Mouse (Mus musculus) midbrain, embryonic 14.5 days (tissue): Measurements from ENCODE around the gene Traf3ip3. TPM values are rescaled to one million over a fixed set of nuclear protein-coding genes. Genes with fewer than 3 reads are reported as not detected.

ENCODE experiments used
- ATAC-seq: fragments of 200-750 bp; cut with Nextera tagmentation; 2 replicates; pipeline ENCODE4 v1.8.0; 2017; ENCODE audit warnings: moderate number of reproducible peaks, moderate library complexity; ENCODE audit not compliant: low FRiP score, low TSS enrichment
- DNase-seq: peaks from one replicate; pipeline ENCODE4 v3.0.0-alpha.2; 2015
- H3K27ac ChIP-seq: fragments of 300-500 bp; sonication (generic); replicated peaks from 2 replicates; pipeline ENCODE4 v1.5.1; 2014; ENCODE audit warnings: mild to moderate bottlenecking, low read depth, low read length, moderate library complexity
- H3K27me3 ChIP-seq: fragments of 300-500 bp; sonication (generic); 2 replicates; pipeline ENCODE4 v1.6.1; 2014; ENCODE audit warnings: low read length, control low read depth, mixed read lengths; ENCODE audit not compliant: control insufficient read depth, insufficient read depth
- H3K36me3 ChIP-seq: fragments of 300-500 bp; sonication (generic); 2 replicates; pipeline ENCODE4 v1.6.1; 2014; ENCODE audit warnings: low read length, control low read depth; ENCODE audit not compliant: control insufficient read depth, insufficient read depth
- H3K4me1 ChIP-seq: fragments of 300-500 bp; sonication (generic); 2 replicates; pipeline ENCODE4 v1.6.1; 2014; ENCODE audit warnings: mild to moderate bottlenecking, antibody characterized with exemption, low read length, control low read depth; ENCODE audit not compliant: control insufficient read depth, insufficient read depth
- H3K4me2 ChIP-seq: fragments of 300-500 bp; sonication (generic); 2 replicates; pipeline ENCODE4 v1.6.1; 2014; ENCODE audit warnings: mild to moderate bottlenecking, low read length, moderate library complexity
- H3K4me3 ChIP-seq: fragments of 300-500 bp; sonication (generic); replicated peaks from 2 replicates; pipeline ENCODE4 v1.5.1; 2014; ENCODE audit warnings: low read depth, low read length
- H3K9ac ChIP-seq: fragments of 300-500 bp; sonication (generic); replicated peaks from 2 replicates; pipeline ENCODE4 v1.6.1; 2014; ENCODE audit warnings: mild to moderate bottlenecking, low read length, moderate library complexity
- H3K9me3 ChIP-seq: fragments of 300-500 bp; sonication (generic); 2 replicates; pipeline ENCODE4 v1.6.1; 2016; ENCODE audit warnings: low read length, control low read depth, mixed read lengths; ENCODE audit not compliant: control insufficient read depth
- WGBS: fragments of 180-500 bp; shearing (Covaris S2); extraction: QIAGEN DNeasy Blood & Tissue Kit; methylation state at CpG from one replicate; pipeline ENCODE4 v1.1.7; 2014; 5-methylcytosine and 5-hydroxymethylcytosine counted together
- polyA plus RNA-seq: library from polyadenylated mRNA; unstranded; fragments of >200 nt; fragmentation: Nextera tagmentation; extraction: Ambion mirVana; gene quantifications from 2 replicates; pipeline ENCODE4 v1.2.1, GENCODE M21; 2014

The Traf3ip3 gene
- polyA plus RNA-seq, 1 experiment from 2014 or later: 1.4 TPM

DNA sequence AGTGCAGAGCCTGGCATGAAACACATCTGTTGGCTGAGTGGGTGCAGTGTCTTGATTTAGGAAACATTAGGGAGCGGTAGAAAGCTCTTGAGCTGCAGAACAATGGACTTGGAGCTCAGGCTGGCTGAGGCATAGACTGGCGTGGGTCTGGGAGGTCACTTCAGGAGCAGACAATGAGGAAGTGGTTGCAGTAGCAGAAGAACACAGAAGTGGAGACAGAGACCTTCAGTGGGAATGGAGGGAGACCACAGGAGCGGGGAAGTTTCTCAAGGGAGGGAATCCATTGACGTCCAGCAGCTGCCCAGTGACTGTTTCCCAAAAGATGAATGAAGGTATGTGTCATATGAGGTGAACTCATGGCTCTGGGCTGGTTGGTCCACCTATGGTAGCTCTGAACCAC is 56.4 kb downstream of the Traf3ip3 start:
- H3K27me3 ChIP-seq: no peaks in the 10 kb centered on the region
- no peak overlapping the region for H3K4me2 ChIP-seq
- ATAC-seq (no peak), DNase-seq (no peak)
- H3K4me3 ChIP-seq: no peak overlapping the region
- H3K36me3 ChIP-seq: no peaks in the 10 kb centered on the region
- H3K9ac ChIP-seq: no peak overlapping the region
- H3K9me3 ChIP-seq: no peaks in the 10 kb centered on the region
- no peaks in the 10 kb centered on the region for H3K4me1 ChIP-seq
- 86% methylated on average over 4 of the region's 4 CpGs for WGBS
- no peak overlapping the region for H3K27ac ChIP-seq

GRCm38 (mm10) chr1:193144516-193144915 is 57.0 kb downstream of the Traf3ip3 start:
- H3K9ac ChIP-seq: no peak overlapping the region
- H3K4me2 ChIP-seq: no peak overlapping the region
- no peaks in the 10 kb centered on the region for H3K4me1 ChIP-seq
- H3K27ac ChIP-seq: no peak overlapping the region
- no peaks in the 10 kb centered on the region for H3K27me3 ChIP-seq
- DNase-seq (no peak), ATAC-seq (no peak)
- no peaks in the 10 kb centered on the region for H3K36me3 ChIP-seq
- WGBS: 90% methylated on average over 6 of the region's 6 CpGs
- H3K4me3 ChIP-seq: no peak overlapping the region
- no peaks in the 10 kb centered on the region for H3K9me3 ChIP-seq

DNA sequence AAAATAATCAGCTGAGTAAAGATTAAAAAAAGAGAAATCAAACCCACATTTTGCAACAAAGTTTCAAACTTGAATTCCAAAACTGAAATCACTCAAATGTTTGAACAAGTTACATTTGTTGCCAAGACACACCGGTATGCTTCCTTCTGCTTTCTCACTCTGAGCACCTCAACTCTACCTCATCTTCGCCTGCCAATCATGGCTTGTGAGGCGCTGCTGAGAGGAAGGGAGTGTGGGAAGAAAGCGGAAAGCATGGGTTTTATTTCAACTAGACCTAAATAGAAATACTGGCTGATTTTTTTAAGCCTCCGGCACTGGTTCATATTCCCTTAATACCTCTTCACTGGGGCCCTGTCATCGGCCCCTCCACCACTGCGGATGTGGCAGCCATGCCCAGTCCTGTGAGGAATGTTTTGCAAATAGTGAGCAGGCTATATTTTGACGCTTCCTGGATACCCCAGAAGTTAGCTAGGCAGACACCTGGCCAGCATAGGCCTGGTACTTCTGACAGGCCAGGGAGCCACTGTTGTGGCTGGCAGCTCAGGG is 58.9 kb downstream of the Traf3ip3 start:
- H3K4me2 ChIP-seq: no peak overlapping the region
- DNase-seq: no peak
- WGBS: 91% methylated on average over 8 of the region's 8 CpGs

GRCm38 (mm10) chr1:193141118-193141517 is 60.4 kb downstream of the Traf3ip3 start:
- WGBS: 76% methylated on average over 7 of the region's 7 CpGs
- Histone ChIP-seq H3K4me1 (no peaks in the 10 kb centered on the region), H3K27ac (no peak overlapping the region), H3K9ac (no peak overlapping the region), H3K4me2 (no peak overlapping the region), H3K4me3 (no peak overlapping the region), H3K36me3 (no peaks in the 10 kb centered on the region), H3K9me3 (no peaks in the 10 kb centered on the region), H3K27me3 (no peaks in the 10 kb centered on the region)
- ATAC-seq (no peak), DNase-seq (no peak)

More for the DNA sequence above, 58.9 kb downstream of the Traf3ip3 start:
- ATAC-seq: no peak
- H3K36me3 ChIP-seq: no peaks in the 10 kb centered on the region
- no peak overlapping the region for H3K4me3 ChIP-seq
- no peaks in the 10 kb centered on the region for H3K4me1 ChIP-seq
- H3K27ac ChIP-seq: no peak overlapping the region
- no peaks in the 10 kb centered on the region for H3K9me3 ChIP-seq
- no peak overlapping the region for H3K9ac ChIP-seq
- no peaks in the 10 kb centered on the region for H3K27me3 ChIP-seq

DNA sequence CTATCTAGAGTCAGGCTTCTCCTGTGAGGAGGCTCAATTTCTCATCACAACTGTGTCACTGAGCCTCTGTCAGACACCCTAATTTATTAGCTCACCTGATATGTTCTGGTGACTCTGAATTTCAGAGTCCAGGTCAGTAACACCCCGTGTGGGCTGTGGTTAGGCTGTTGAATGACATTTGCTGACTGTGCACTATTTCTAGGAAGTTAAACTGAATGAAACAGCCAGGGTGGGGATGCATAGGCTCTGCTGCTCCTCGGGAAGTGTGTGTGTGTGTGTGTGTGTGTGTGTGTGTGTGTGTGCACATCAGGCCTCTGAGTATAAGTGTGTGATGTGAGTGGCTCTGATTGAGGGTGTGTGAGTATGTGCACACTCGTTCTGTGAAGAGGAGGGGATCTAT is 62.8 kb downstream of the Traf3ip3 start:
- Histone ChIP-seq H3K27me3 (no peaks in the 10 kb centered on the region), H3K4me2 (no peak overlapping the region), H3K27ac (no peak overlapping the region), H3K4me1 (no peaks in the 10 kb centered on the region), H3K9me3 (no peaks in the 10 kb centered on the region), H3K36me3 (no peaks in the 10 kb centered on the region), H3K4me3 (no peak overlapping the region), H3K9ac (no peak overlapping the region)
- whole genome bisulfite sequencing: 74% methylated on average over 3 of the region's 3 CpGs
- DNase-seq (no peak), ATAC-seq (no peak)

DNA sequence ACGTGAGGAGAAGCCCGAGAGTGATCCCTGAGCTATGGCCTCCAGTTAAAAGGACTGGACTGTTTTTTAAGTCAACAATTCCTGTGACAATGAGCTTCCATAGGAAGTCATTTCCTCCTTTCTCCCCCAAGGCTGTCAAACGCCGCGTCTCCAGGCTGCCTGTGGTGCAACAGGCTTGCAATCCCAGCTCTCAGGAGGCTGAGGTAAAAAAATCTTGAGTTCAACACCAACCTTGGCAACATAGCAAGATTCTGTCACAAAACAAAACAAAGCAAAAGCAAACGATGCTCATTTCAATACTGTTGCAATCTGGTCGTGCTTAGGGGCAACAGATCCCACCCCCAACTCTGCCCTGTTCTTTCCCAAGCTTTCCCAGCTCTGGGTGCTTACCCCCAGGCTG is 63.4 kb downstream of the Traf3ip3 start:
- Histone ChIP-seq H3K4me1 (no peaks in the 10 kb centered on the region), H3K4me3 (no peak overlapping the region), H3K36me3 (no peaks in the 10 kb centered on the region), H3K27ac (no peak overlapping the region), H3K9ac (no peak overlapping the region), H3K27me3 (no peaks in the 10 kb centered on the region), H3K9me3 (no peaks in the 10 kb centered on the region), H3K4me2 (no peak overlapping the region)
- 56% methylated on average over 7 of the region's 7 CpGs for WGBS
- ATAC-seq (no peak), DNase-seq (no peak)

DNA sequence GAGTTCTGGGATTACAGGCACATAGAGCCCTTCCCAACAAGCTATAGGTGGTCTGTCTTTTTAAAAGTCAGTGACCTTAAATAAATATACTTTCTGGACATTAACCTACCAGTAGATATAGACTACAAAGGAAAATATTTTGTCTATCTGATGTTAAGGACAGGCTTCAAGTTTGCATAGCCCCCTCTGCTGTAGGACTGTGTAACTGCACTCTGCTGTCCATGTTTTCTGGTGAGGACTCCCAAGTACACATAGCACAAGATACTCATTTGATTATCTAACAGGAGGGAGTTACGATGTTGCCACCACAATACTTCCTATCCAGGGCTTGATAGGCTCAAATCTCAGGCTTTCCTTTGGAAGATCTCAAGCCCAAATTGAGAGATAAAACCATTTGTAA is 67.8 kb downstream of the Traf3ip3 start:
- Histone ChIP-seq H3K27me3 (no peaks in the 10 kb centered on the region), H3K4me3 (no peak overlapping the region), H3K36me3 (no peaks in the 10 kb centered on the region), H3K9me3 (no peaks in the 10 kb centered on the region), H3K4me2 (no peak overlapping the region), H3K4me1 (peaks cover 10% of the 10 kb centered on the region), H3K27ac (no peak overlapping the region), H3K9ac (no peak overlapping the region)
- ATAC-seq (no peak), DNase-seq (no peak)
- WGBS: 83% methylated on average over 1 of the region's 1 CpGs

GRCm38 (mm10) chr1:193132385-193132784 is 69.1 kb downstream of the Traf3ip3 start:
- H3K27ac ChIP-seq: no peak overlapping the region

DNA sequence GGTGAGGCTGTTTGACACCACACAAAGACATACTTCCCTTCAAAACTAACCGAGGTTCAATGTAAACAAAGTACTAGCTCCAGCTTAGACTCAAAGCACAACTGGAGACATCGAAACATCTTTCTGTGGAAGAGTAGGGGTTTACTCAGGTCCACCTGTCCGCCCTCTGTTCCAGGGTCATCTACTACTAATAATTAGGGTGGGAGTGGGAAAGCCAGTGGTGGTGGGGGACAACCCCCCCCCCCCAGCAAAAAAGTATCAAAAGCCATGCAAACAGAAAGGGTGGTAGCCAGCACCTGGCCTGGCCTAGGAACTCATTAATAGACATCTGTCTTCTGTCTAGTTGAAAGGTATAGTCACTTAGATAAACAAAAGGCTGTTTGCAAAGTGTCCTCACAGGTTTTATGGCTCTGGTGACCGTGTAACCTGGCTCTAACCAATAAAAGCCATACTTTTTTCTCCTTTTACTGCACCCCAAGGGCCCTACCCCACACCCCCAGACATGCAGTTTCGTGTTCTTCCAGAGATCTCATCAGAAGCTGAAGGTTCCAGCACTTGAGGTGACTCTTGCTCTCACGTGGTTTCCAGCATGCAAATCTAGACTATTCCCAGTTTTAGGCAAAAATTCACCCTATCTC is 70.1 kb downstream of the Traf3ip3 start:
- H3K4me3 ChIP-seq: no peak overlapping the region
- 91% methylated on average over 6 of the region's 6 CpGs for WGBS
- H3K36me3 ChIP-seq: peaks cover 18% of the 10 kb centered on the region
- no peak overlapping the region for H3K4me2 ChIP-seq
- H3K9ac ChIP-seq: no peak overlapping the region
- H3K4me1 ChIP-seq: peaks cover 10% of the 10 kb centered on the region
- H3K9me3 ChIP-seq: no peaks in the 10 kb centered on the region
- DNase-seq (no peak), ATAC-seq (no peak)
- no peak overlapping the region for H3K27ac ChIP-seq
- no peaks in the 10 kb centered on the region for H3K27me3 ChIP-seq

More at GRCm38 (mm10) chr1:193132385-193132784, 69.1 kb downstream of the Traf3ip3 start:
- H3K4me3 ChIP-seq: no peak overlapping the region
- H3K4me1 ChIP-seq: peaks cover 10% of the 10 kb centered on the region
- ATAC-seq (no peak), DNase-seq (no peak)
- H3K9ac ChIP-seq: no peak overlapping the region
- no peaks in the 10 kb centered on the region for H3K9me3 ChIP-seq
- H3K4me2 ChIP-seq: no peak overlapping the region
- peaks cover 8% of the 10 kb centered on the region for H3K36me3 ChIP-seq
- H3K27me3 ChIP-seq: no peaks in the 10 kb centered on the region
